Mouse (Mus musculus) thymus, adult 2 months (tissue): ENCODE results near the gene Kalrn. TPM values are rescaled to one million over a fixed set of nuclear protein-coding genes. Genes with fewer than 3 reads are reported as not detected.

Source experiments
- DNase-seq: peaks from one replicate; pipeline ENCODE4 v3.0.0; 2021
- H3K27ac ChIP-seq: fragments of 200-500 bp; 2 replicates; pipeline ENCODE4 v1.5.1; 2012; ENCODE audit warnings: low read length, control low read depth; ENCODE audit not compliant: control insufficient read depth, insufficient read depth
- H3K27me3 ChIP-seq: fragments of 200-500 bp; 2 replicates; pipeline ENCODE4 v1.6.1; 2012; ENCODE audit warnings: mild to moderate bottlenecking, low read length, moderate library complexity, mixed read lengths; ENCODE audit not compliant: control insufficient read depth, insufficient read depth
- H3K36me3 ChIP-seq: fragments of 200-500 bp; 2 replicates; pipeline ENCODE4 v1.6.1; 2012; ENCODE audit warnings: mild to moderate bottlenecking, low read length, moderate library complexity; ENCODE audit not compliant: control insufficient read depth, insufficient read depth
- H3K4me1 ChIP-seq: fragments of 200-500 bp; replicated peaks from 2 replicates; pipeline ENCODE4 v1.6.1; 2012; ENCODE audit warnings: low read length; ENCODE audit not compliant: control insufficient read depth, insufficient read depth
- H3K4me3 ChIP-seq: fragments of 200-500 bp; 2 replicates; pipeline ENCODE4 v1.5.1; 2012; ENCODE audit warnings: mild to moderate bottlenecking, low read length, control low read depth, moderate library complexity; ENCODE audit not compliant: control insufficient read depth, insufficient read depth
- CTCF ChIP-seq: fragments of 200-500 bp; IDR thresholded peaks from 2 replicates; pipeline ENCODE4 v1.5.1; 2012; ENCODE audit warnings: mild to moderate bottlenecking, control low read depth, low read length, moderate library complexity, borderline replicate concordance; ENCODE audit not compliant: control insufficient read depth, poor library complexity, insufficient read depth; ENCODE audit errors: extremely low read depth
- POLR2A ChIP-seq: fragments of 200-500 bp; IDR thresholded peaks from 2 replicates; pipeline ENCODE4 v1.6.1; 2012; ENCODE audit warnings: mild to moderate bottlenecking, low read length, control low read depth, moderate library complexity; ENCODE audit not compliant: control insufficient read depth, poor library complexity, insufficient read depth; ENCODE audit errors: extremely low read depth
- WGBS: fragments of 180-500 bp; shearing (Covaris S2); methylation state at CpG from one replicate; pipeline ENCODE4 v1.1.7; 2018; 5-methylcytosine and 5-hydroxymethylcytosine counted together
- polyA plus RNA-seq: library from polyadenylated mRNA; depleted of rRNA; stranded (reverse); fragments of >200 nt; gene quantifications from 2 replicates; pipeline ENCODE4 v1.2.3, GENCODE M21; 2012

Kalrn gene
- polyA plus RNA-seq, 1 experiment, result 2.9 TPM

DNA sequence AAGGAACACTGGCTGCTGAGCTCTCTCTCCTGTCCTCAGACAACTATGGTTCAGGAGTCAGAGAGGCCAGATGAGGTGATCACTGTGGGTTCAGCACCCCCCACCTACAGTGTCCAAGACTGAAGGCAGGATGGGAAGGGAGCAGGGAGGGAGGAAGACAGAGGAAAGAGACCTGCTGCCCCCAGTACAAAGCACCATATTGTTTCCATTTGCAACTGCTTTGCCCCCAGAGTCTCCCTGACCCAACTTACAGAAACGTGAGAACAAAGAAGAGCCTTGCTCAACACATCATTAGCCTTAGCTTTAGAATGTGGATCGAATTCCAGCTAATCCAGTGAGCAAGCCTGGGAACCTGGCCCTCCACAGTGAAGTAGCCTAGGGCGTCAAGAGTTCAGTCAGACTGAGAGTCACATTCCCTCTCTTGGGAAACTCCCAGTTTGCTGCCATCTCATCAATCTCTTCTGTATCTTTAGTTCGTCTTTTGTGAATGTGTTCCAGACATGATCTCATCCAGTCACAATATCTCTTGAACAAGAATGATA lies 295.0 kb downstream of the Kalrn start:
- Histone ChIP-seq H3K27ac (no peak overlapping the region), H3K4me1 (no peaks in the 10 kb centered on the region), H3K36me3 (no peaks in the 10 kb centered on the region), H3K4me3 (no peak overlapping the region), H3K27me3 (no peaks in the 10 kb centered on the region)
- DNase-seq, result no peak
- WGBS, result 91% methylated on average over 4 of the region's 4 CpGs
- no peak for TF ChIP-seq CTCF
- no peak for TF ChIP-seq POLR2A

DNA sequence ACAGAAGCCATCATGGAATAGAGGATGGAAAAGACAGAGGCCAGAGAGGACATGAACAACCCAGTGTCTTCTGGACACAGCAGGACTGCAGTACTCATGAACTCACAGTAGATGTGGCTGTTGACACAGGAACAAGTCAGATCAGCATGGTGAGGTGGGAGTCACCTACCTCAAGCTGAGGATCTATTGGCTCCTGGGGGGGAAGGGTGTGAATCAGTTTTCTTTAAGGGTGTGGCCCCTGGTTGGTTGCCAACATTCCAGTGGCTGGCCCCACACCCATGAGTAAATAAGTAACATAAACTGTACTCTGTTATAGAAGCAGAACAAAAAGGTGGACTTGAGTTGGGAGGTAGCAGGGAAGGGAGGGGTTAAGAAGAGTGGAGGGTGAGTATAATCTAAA lies 298.7 kb downstream of the Kalrn start:
- no peak for DNase-seq
- H3K27ac ChIP-seq, result no peak overlapping the region

DNA sequence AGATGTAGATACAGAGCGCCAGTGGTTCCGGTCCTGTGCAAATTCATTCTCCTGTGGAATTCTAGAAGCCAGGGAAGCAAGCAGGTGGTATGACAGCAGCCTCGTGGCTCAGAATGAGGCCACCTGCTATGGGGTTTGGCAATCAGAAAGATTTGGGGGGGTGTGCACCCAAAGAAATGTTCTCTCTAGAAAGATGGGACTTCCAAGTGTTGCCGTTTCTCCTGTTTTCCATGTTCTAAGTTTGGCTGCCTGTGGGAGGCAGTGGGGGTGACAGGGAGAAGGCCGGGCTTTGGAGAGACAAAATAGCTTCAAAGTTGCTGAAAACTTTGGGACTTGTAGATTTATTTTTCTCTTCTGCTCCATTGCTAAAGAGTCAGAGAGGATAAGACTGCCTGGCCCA lies 301.9 kb downstream of the Kalrn start:
- H3K4me1 ChIP-seq, result no peaks in the 10 kb centered on the region
- no peaks in the 10 kb centered on the region for H3K27me3 ChIP-seq
- DNase-seq, result no peak
- H3K4me3 ChIP-seq, result no peak overlapping the region
- TF ChIP-seq POLR2A (no peak), CTCF (no peak)
- WGBS, result 91% methylated on average over 5 of the region's 5 CpGs
- H3K36me3 ChIP-seq, result no peaks in the 10 kb centered on the region
- no peak overlapping the region for H3K27ac ChIP-seq

More for the DNA sequence above, 298.7 kb downstream of the Kalrn start:
- Histone ChIP-seq H3K27me3 (no peaks in the 10 kb centered on the region), H3K36me3 (no peaks in the 10 kb centered on the region), H3K4me1 (no peaks in the 10 kb centered on the region), H3K4me3 (no peak overlapping the region)
- no peak for TF ChIP-seq CTCF
- no peak for TF ChIP-seq POLR2A

DNA sequence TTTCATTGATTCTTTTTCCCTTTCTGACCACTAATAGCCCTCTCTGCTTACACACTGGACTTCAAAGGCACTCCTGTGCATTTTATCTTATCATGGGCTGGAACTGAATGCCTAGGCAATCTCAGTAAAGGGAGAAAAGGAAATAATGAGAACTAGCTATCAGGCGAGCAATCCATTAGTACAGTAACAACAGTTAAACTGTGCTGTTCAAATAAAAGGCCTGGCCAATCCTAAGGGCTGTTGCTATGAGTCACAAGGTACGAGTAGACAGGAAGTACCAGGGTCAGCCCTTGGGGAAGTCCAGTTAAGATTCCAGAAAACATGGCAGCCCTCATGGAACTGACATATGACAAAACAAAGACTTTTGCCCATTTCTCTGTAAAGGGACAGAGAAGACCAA lies 302.7 kb downstream of the Kalrn start:
- 85% methylated on average over 2 of the region's 2 CpGs for WGBS
- H3K4me1 ChIP-seq, result no peaks in the 10 kb centered on the region
- H3K36me3 ChIP-seq, result no peaks in the 10 kb centered on the region
- no peak overlapping the region for H3K4me3 ChIP-seq
- TF ChIP-seq POLR2A, result no peak
- no peak for TF ChIP-seq CTCF
- no peak for DNase-seq
- H3K27me3 ChIP-seq, result no peaks in the 10 kb centered on the region
- no peak overlapping the region for H3K27ac ChIP-seq

DNA sequence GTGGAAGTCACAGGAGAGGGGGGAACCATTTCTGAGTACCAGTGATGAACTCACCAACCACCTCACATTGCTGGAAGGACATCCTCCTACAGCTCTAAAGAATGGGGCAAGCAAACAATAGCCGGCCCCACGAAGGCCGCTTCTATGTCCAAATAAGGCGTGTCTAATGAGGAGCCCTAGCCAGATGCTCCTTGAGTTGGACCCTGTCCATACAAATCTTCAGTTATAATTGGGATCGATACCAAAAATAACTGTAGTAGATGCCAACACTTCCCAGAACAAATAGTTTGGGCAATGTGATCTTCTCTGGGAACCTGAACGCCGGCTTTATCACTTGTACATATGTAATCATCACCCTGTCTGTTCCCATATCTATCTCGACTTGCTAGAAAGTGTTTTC lies 303.7 kb downstream of the Kalrn start:
- Histone ChIP-seq H3K4me1 (no peaks in the 10 kb centered on the region), H3K27me3 (no peaks in the 10 kb centered on the region), H3K4me3 (no peak overlapping the region), H3K36me3 (no peaks in the 10 kb centered on the region), H3K27ac (no peak overlapping the region)
- TF ChIP-seq CTCF (no peak), POLR2A (no peak)
- DNase-seq, result no peak
- WGBS, result 93% methylated on average over 8 of the region's 8 CpGs

DNA sequence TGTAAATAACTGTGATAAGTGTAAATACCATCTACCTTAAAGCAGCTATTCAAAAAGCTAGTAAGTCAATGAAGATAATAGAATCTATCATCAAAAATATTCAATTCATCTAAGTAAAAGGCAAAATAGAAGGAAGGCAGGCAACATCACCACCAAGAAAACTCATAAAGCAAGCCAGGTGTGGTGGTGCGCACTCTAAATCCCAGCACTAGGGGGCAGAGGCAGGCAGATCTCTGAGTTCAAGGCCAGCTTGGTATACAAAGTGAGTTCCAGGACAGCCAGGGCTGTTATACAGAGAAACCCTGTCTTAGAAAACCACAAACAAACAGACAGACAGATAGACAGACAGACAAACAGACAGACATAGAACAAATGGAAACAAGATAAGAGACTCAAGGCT lies 305.6 kb downstream of the Kalrn start:
- DNase-seq, result no peak
- no peaks in the 10 kb centered on the region for H3K36me3 ChIP-seq
- TF ChIP-seq POLR2A, result no peak
- TF ChIP-seq CTCF, result no peak
- H3K4me3 ChIP-seq, result no peak overlapping the region
- H3K27ac ChIP-seq, result no peak overlapping the region
- no peaks in the 10 kb centered on the region for H3K27me3 ChIP-seq
- H3K4me1 ChIP-seq, result no peaks in the 10 kb centered on the region
- WGBS, result 94% methylated on average over 1 of the region's 1 CpGs

DNA sequence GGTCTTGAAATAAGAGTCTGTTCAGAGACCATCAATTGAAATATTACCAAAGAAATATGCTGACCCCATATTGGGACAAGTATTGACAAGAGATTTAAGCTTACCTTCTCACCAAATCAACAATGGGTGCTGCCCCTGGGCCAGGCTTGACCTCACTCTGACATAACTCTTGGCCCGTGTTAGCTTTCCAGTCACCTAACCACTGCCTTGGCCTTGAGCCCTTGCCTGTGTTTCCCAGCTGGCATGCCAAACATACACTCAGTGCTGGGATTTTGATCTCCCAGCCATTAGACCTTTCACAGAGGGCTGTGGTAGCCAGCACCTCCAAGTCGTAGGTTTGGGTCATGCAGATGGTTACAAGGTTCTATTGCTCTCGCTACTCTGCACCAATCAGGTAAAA lies 308.7 kb downstream of the Kalrn start:
- Histone ChIP-seq H3K27ac (no peak overlapping the region), H3K4me3 (no peak overlapping the region), H3K36me3 (no peaks in the 10 kb centered on the region), H3K27me3 (no peaks in the 10 kb centered on the region), H3K4me1 (no peaks in the 10 kb centered on the region)
- WGBS, result 90% methylated on average over 3 of the region's 3 CpGs
- no peak for DNase-seq
- TF ChIP-seq CTCF, result no peak
- no peak for TF ChIP-seq POLR2A
